Mouse (Mus musculus): ENCODE results near the gene Palm. TPM values are rescaled to one million over a fixed set of nuclear protein-coding genes. Genes with fewer than 3 reads are reported as not detected.

Gene Palm
- polyA plus RNA-seq, 1 experiment from 2014 or later = 132 TPM

- 0 out of 2 replicates have a peak, but pooled peaks have one; percentile 36 for ATAC-seq (ENCODE audit: insufficient number of reproducible peaks, insufficient read depth, low FRiP score, low TSS enrichment)
- H3K36me3 ChIP-seq = peaks cover 66% of the 10 kb centered on the region
- H3K4me2 ChIP-seq (replicated peaks) = no peak overlapping the region
- no peak overlapping the region for H3K4me3 ChIP-seq
- 84% methylated on average over 11 of the region's 11 CpGs for WGBS
- H3K9ac ChIP-seq = no peak overlapping the region
- no peaks in the 10 kb centered on the region for H3K27me3 ChIP-seq
- H3K4me1 ChIP-seq = peaks cover 15% of the 10 kb centered on the region
- no peak overlapping the region for H3K27ac ChIP-seq
- H3K9me3 ChIP-seq = no peaks in the 10 kb centered on the region
These were observed 32.7 kb upstream of the Palm start for GRCm38 (mm10) chr10:79760603-79761143.

- Histone ChIP-seq H3K9ac (no peak overlapping the region), H3K27ac (no peak overlapping the region), H3K4me2 (replicated peaks) (no peak overlapping the region), H3K4me1 (peaks cover 23% of the 10 kb centered on the region), H3K4me3 (no peak overlapping the region), H3K27me3 (no peaks in the 10 kb centered on the region), H3K9me3 (no peaks in the 10 kb centered on the region), H3K36me3 (peaks cover 46% of the 10 kb centered on the region)
- no peak for ATAC-seq (ENCODE audit: insufficient number of reproducible peaks, insufficient read depth, low FRiP score, low TSS enrichment)
- 87% methylated on average over 3 of the region's 3 CpGs for WGBS
These were observed 30.5 kb upstream of the Palm start for GRCm38 (mm10) chr10:79762875-79763274.

- Histone ChIP-seq H3K4me3 (no peak overlapping the region), H3K4me1 (peaks cover 28% of the 10 kb centered on the region), H3K36me3 (peaks cover 32% of the 10 kb centered on the region), H3K27ac (no peak overlapping the region), H3K9ac (no peak overlapping the region), H3K9me3 (no peaks in the 10 kb centered on the region), H3K27me3 (no peaks in the 10 kb centered on the region), H3K4me2 (replicated peaks) (no peak overlapping the region)
- WGBS = 81% methylated on average over 7 of the region's 7 CpGs
- no peak for ATAC-seq (ENCODE audit: insufficient number of reproducible peaks, insufficient read depth, low FRiP score, low TSS enrichment)
These were observed 29.1 kb upstream of the Palm start for GRCm38 (mm10) chr10:79764234-79764633.

GRCm38 (mm10) chr10:79765228-79765745, 28.1 kb upstream of the Palm start:
- H3K27me3 ChIP-seq = no peaks in the 10 kb centered on the region
- H3K9me3 ChIP-seq = no peaks in the 10 kb centered on the region
- H3K4me2 ChIP-seq (replicated peaks) = peak overlapping the region; percentile 79
- 76% methylated on average over 2 of the region's 2 CpGs for WGBS
- no peak for ATAC-seq (ENCODE audit: insufficient number of reproducible peaks, insufficient read depth, low FRiP score, low TSS enrichment)
- peak overlapping the region; percentile 96 for H3K9ac ChIP-seq
- peaks cover 28% of the 10 kb centered on the region for H3K4me1 ChIP-seq
- H3K36me3 ChIP-seq = peaks cover 25% of the 10 kb centered on the region
- H3K27ac ChIP-seq = no peak overlapping the region
- peak overlapping the region; percentile 89 for H3K4me3 ChIP-seq

GRCm38 (mm10) chr10:79766001-79766507, 27.3 kb upstream of the Palm start:
- WGBS = 7% methylated on average over 16 of the region's 16 CpGs
- peak overlapping the region; percentile 89 for H3K4me3 ChIP-seq
- peak overlapping the region; percentile 79 for H3K4me2 ChIP-seq (replicated peaks)
- peak overlapping the region; percentile 96 for H3K9ac ChIP-seq
- H3K9me3 ChIP-seq = no peaks in the 10 kb centered on the region
- peaks cover 28% of the 10 kb centered on the region for H3K4me1 ChIP-seq
- H3K27me3 ChIP-seq = no peaks in the 10 kb centered on the region
- ATAC-seq (ENCODE audit: insufficient number of reproducible peaks, insufficient read depth, low FRiP score, low TSS enrichment) = no peak
- H3K36me3 ChIP-seq = peaks cover 17% of the 10 kb centered on the region
- peak overlapping the region; percentile 93 for H3K27ac ChIP-seq

- Histone ChIP-seq H3K4me3 (peak within 1 kb of the TSS; percentile 89), H3K4me1 (peaks cover 28% of the 10 kb centered on the region)
- under 1% methylated on average over 95 of the region's 101 CpGs for WGBS
These were observed 26.7 kb upstream of the Palm start, which contains the start of gene Rnf126 for GRCm38 (mm10) chr10:79766508-79767325. Gene Rnf126, minus strand, starts transcription at chr10:79766952.

GRCm38 (mm10) chr10:79767372-79768244, 25.8 kb upstream of the Palm start:
- H3K4me1 ChIP-seq = peaks cover 28% of the 10 kb centered on the region

More at GRCm38 (mm10) chr10:79766508-79767325, 26.7 kb upstream of the Palm start, which contains the start of gene Rnf126:
- peak within 1 kb of the TSS; percentile 79 for H3K4me2 ChIP-seq (replicated peaks)
- H3K36me3 ChIP-seq = peaks cover 11% of the 10 kb centered on the region
- no peaks in the 10 kb centered on the region for H3K27me3 ChIP-seq
- peak within 1 kb of the TSS; percentile 93 for H3K27ac ChIP-seq
- ATAC-seq (ENCODE audit: insufficient number of reproducible peaks, insufficient read depth, low FRiP score, low TSS enrichment) = peak; percentile 79
- no peaks in the 10 kb centered on the region for H3K9me3 ChIP-seq
- peak within 1 kb of the TSS; percentile 96 for H3K9ac ChIP-seq

GRCm38 (mm10) chr10:79768400-79768799, 25.0 kb upstream of the Palm start:
- Histone ChIP-seq H3K27ac (0 out of 2 replicates have a peak overlapping the region, but pooled peaks have one; percentile 1), H3K9me3 (no peaks in the 10 kb centered on the region), H3K9ac (no peak overlapping the region), H3K27me3 (no peaks in the 10 kb centered on the region), H3K4me3 (no peak overlapping the region), H3K4me1 (peaks cover 27% of the 10 kb centered on the region), H3K36me3 (no peaks in the 10 kb centered on the region), H3K4me2 (replicated peaks) (peak overlapping the region; percentile 79; the same call in 1 of the 2 replicates)
- WGBS = 4% methylated on average over 5 of the region's 5 CpGs
- ATAC-seq (ENCODE audit: insufficient number of reproducible peaks, insufficient read depth, low FRiP score, low TSS enrichment) = no peak

More at GRCm38 (mm10) chr10:79767372-79768244, 25.8 kb upstream of the Palm start:
- Histone ChIP-seq H3K27me3 (no peaks in the 10 kb centered on the region), H3K4me3 (peak overlapping the region; percentile 89), H3K9ac (peak overlapping the region; percentile 96), H3K9me3 (no peaks in the 10 kb centered on the region), H3K36me3 (peaks cover 2% of the 10 kb centered on the region; the same call in 1 of the 2 replicates), H3K4me2 (replicated peaks) (peak overlapping the region; percentile 79), H3K27ac (peak overlapping the region; percentile 93)
- peak; percentile 81 for ATAC-seq (ENCODE audit: insufficient number of reproducible peaks, insufficient read depth, low FRiP score, low TSS enrichment)
- 13% methylated on average over 40 of the region's 40 CpGs for WGBS

GRCm38 (mm10) chr10:79769329-79769728, 24.0 kb upstream of the Palm start:
- Histone ChIP-seq H3K9me3 (no peaks in the 10 kb centered on the region), H3K9ac (no peak overlapping the region), H3K27me3 (no peaks in the 10 kb centered on the region), H3K36me3 (no peaks in the 10 kb centered on the region), H3K4me3 (no peak overlapping the region), H3K4me1 (peaks cover 23% of the 10 kb centered on the region), H3K4me2 (replicated peaks) (no peak overlapping the region), H3K27ac (no peak overlapping the region)
- no peak for ATAC-seq (ENCODE audit: insufficient number of reproducible peaks, insufficient read depth, low FRiP score, low TSS enrichment)
- WGBS = 50% methylated on average over 4 of the region's 4 CpGs

GRCm38 (mm10) chr10:79772320-79772719, 21.1 kb upstream of the Palm start:
- no peaks in the 10 kb centered on the region for H3K36me3 ChIP-seq
- no peak overlapping the region for H3K4me2 ChIP-seq (replicated peaks)
- H3K9me3 ChIP-seq = no peaks in the 10 kb centered on the region
- 91% methylated on average over 3 of the region's 3 CpGs for WGBS
- no peak overlapping the region for H3K27ac ChIP-seq
- H3K4me1 ChIP-seq = peaks cover 10% of the 10 kb centered on the region
- no peak overlapping the region for H3K9ac ChIP-seq
- H3K4me3 ChIP-seq = no peak overlapping the region
- H3K27me3 ChIP-seq = peaks cover 1% of the 10 kb centered on the region
- no peak for ATAC-seq (ENCODE audit: insufficient number of reproducible peaks, insufficient read depth, low FRiP score, low TSS enrichment)

- peaks cover 10% of the 10 kb centered on the region for H3K27me3 ChIP-seq
- no peak overlapping the region for H3K4me3 ChIP-seq
- no peaks in the 10 kb centered on the region for H3K36me3 ChIP-seq
- no peaks in the 10 kb centered on the region for H3K9me3 ChIP-seq
- H3K4me2 ChIP-seq (replicated peaks) = no peak overlapping the region
- ATAC-seq (ENCODE audit: insufficient number of reproducible peaks, insufficient read depth, low FRiP score, low TSS enrichment) = no peak
- no peak overlapping the region for H3K27ac ChIP-seq
- H3K4me1 ChIP-seq = peaks cover 12% of the 10 kb centered on the region
- 83% methylated on average over 2 of the region's 2 CpGs for WGBS
- no peak overlapping the region for H3K9ac ChIP-seq
These were observed 20.2 kb upstream of the Palm start for GRCm38 (mm10) chr10:79773208-79773607.
